Mouse (Mus musculus) intestine, embryonic 16.5 days (tissue): ENCODE measurements around the gene Plppr3. TPM values are rescaled to one million over a fixed set of nuclear protein-coding genes. Genes with fewer than 3 reads are reported as not detected.
"Not testable (repeated sequence)": the region's sequence is repeated elsewhere in the genome, so short reads cannot be mapped to it uniquely, and the experiment has no call there.

ENCODE experiments used
- ATAC-seq: fragments of 200-750 bp; cut with Nextera tagmentation; 2 replicates; pipeline ENCODE4 v1.8.0; 2017; ENCODE audit warnings: moderate TSS enrichment, moderate library complexity
- H3K27ac ChIP-seq: fragments of 300-500 bp; sonication (generic); 2 replicates; pipeline ENCODE4 v1.5.1; 2014; ENCODE audit warnings: mild to moderate bottlenecking, low read length
- H3K27me3 ChIP-seq: fragments of 300-500 bp; sonication (generic); replicated peaks from 2 replicates; pipeline ENCODE4 v1.6.1; 2014; ENCODE audit warnings: low read length, control low read depth, mixed read lengths; ENCODE audit not compliant: control insufficient read depth, insufficient read depth
- H3K36me3 ChIP-seq: fragments of 300-500 bp; sonication (generic); 2 replicates; pipeline ENCODE4 v1.6.1; 2014; ENCODE audit warnings: low read length, control low read depth; ENCODE audit not compliant: control insufficient read depth, insufficient read depth
- H3K4me1 ChIP-seq: fragments of 300-500 bp; sonication (generic); 2 replicates; pipeline ENCODE4 v1.6.1; 2014; ENCODE audit warnings: low read length, control low read depth, mixed read lengths; ENCODE audit not compliant: control insufficient read depth, insufficient read depth
- H3K4me2 ChIP-seq: fragments of 300-500 bp; sonication (generic); 2 replicates; pipeline ENCODE4 v1.6.1; 2014; ENCODE audit warnings: low read depth, low read length, control low read depth
- H3K4me3 ChIP-seq: fragments of 300-500 bp; sonication (generic); 2 replicates; pipeline ENCODE4 v1.5.1; 2014; ENCODE audit warnings: mild to moderate bottlenecking, low read length
- H3K9ac ChIP-seq: fragments of 300-500 bp; sonication (generic); 2 replicates; pipeline ENCODE4 v1.6.1; 2014; ENCODE audit warnings: low read depth, low read length
- H3K9me3 ChIP-seq: fragments of 300-500 bp; sonication (generic); 2 replicates; pipeline ENCODE4 v1.6.1; 2016; ENCODE audit warnings: low read length, control low read depth; ENCODE audit not compliant: control insufficient read depth
- WGBS: fragments of 180-500 bp; shearing (Covaris S2); extraction: QIAGEN DNeasy Blood & Tissue Kit; methylation state at CpG from one replicate; pipeline ENCODE4 v1.1.7; 2014; 5-methylcytosine and 5-hydroxymethylcytosine counted together
- polyA plus RNA-seq: library from polyadenylated mRNA; unstranded; fragments of >200 nt; fragmentation: Nextera tagmentation; extraction: Ambion mirVana; gene quantifications from 2 replicates; pipeline ENCODE4 v1.2.1, GENCODE M21; 2015

Plppr3 gene
- polyA plus RNA-seq, 1 experiment from 2014 or later = 28.2 TPM

DNA sequence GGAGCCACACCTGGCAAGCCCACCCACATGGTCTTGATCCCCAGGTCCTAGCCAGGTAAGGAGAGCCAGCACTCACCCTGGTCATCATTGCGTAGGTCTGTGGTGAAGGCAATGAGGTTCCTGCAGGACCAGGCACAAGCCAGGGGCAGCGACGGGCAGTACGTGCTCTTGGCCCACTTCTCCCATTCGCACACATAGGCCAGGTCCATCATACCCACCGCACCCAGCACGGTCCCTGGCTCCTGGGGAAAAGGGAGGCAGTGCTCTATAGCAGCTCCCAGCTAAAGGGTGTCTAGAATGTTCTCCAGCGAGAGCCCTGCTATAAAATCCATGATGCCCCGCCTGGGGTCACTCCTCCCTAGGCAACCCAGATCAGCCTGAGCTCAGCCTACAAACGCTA is 33.0 kb upstream of the Plppr3 start:
- H3K9me3 ChIP-seq = no peaks in the 10 kb centered on the region
- H3K4me2 ChIP-seq = no peak overlapping the region
- H3K36me3 ChIP-seq = peaks cover 20% of the 10 kb centered on the region
- H3K9ac ChIP-seq = no peak overlapping the region; the same call in 1 of the 2 replicates
- 91% methylated on average over 10 of the region's 10 CpGs for WGBS
- no peaks in the 10 kb centered on the region for H3K27me3 ChIP-seq
- peaks cover 3% of the 10 kb centered on the region; the same call in 1 of the 2 replicates for H3K4me1 ChIP-seq
- ATAC-seq = no peak
- H3K27ac ChIP-seq = no peak overlapping the region
- no peak overlapping the region for H3K4me3 ChIP-seq

GRCm38 (mm10) chr10:79906712-79907111 is 32.3 kb upstream of the Plppr3 start:
- Histone ChIP-seq H3K36me3 (peaks cover 20% of the 10 kb centered on the region), H3K4me3 (no peak overlapping the region), H3K27ac (no peak overlapping the region), H3K9ac (no peak overlapping the region), H3K4me1 (peaks cover 3% of the 10 kb centered on the region; the same call in 1 of the 2 replicates), H3K9me3 (no peaks in the 10 kb centered on the region), H3K4me2 (no peak overlapping the region), H3K27me3 (no peaks in the 10 kb centered on the region)
- 95% methylated on average over 9 of the region's 9 CpGs for WGBS
- ATAC-seq = no peak

GRCm38 (mm10) chr10:79900951-79901410 is 26.5 kb upstream of the Plppr3 start:
- H3K36me3 ChIP-seq = peaks cover 18% of the 10 kb centered on the region
- 71% methylated on average over 2 of the region's 2 CpGs for WGBS
- ATAC-seq = no peak

DNA sequence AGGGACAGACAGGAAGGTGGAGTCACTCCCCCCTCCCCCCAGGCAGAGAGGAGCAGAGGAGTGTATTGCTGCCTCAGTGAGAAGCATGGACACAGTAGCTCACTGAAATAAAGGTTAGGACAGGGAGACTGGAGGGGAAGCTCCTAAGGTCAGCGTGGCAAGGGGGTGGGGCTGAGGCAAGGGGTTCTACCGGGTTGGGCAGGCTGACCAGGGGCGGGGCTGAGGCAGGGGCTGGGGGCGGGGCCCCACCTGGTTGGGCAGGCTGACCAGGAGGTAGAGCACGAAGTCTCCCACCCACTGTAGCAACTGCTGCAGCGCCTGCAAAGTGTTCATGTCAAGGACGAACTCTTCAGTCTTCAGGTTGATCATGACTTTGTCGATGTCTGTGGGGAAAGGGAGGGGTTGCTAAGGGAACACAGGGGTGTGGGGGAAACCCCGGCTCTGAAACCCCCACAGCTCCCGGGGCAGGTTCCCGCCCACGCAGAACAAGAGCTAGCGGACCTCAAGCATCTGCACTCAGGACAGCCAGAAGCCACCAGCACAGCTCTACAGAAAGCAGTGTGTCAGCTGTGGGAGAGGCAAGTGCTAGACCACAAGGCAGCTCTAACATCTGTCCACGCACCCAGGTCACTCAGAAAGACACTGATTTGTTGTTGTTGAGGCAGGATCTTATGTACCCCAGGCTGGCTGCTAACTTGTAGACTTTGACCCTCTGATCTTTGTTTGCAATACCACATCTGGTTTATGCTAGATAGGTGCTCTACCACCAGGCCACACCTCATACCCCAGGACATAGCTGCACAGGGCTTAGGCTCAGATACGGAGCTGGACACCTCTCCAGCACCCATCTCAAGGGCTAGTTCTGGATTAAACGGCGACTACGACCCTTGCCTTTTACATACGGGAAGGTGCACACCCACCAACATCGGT is 23.1 kb upstream of the Plppr3 start:
- H3K4me2 ChIP-seq = no peak overlapping the region
- H3K9me3 ChIP-seq = no peaks in the 10 kb centered on the region
- no peak overlapping the region for H3K4me3 ChIP-seq
- H3K27me3 ChIP-seq = no peaks in the 10 kb centered on the region
- H3K4me1 ChIP-seq = peaks cover 12% of the 10 kb centered on the region
- ATAC-seq = peak; percentile 60
- 45% methylated on average over 20 of the region's 20 CpGs for WGBS
- H3K36me3 ChIP-seq = peaks cover 16% of the 10 kb centered on the region
- 0 out of 2 replicates have a peak overlapping the region, but pooled peaks have one; percentile 38 for H3K9ac ChIP-seq
- no peak overlapping the region for H3K27ac ChIP-seq

More at GRCm38 (mm10) chr10:79900951-79901410, 26.5 kb upstream of the Plppr3 start:
- Histone ChIP-seq H3K27ac (no peak overlapping the region), H3K4me3 (no peak overlapping the region), H3K4me2 (no peak overlapping the region), H3K4me1 (peaks cover 12% of the 10 kb centered on the region), H3K9ac (no peak overlapping the region), H3K9me3 (no peaks in the 10 kb centered on the region), H3K27me3 (no peaks in the 10 kb centered on the region)

GRCm38 (mm10) chr10:79896814-79897213 is 22.4 kb upstream of the Plppr3 start:
- 81% methylated on average over 13 of the region's 13 CpGs for WGBS
- Histone ChIP-seq H3K36me3 (peaks cover 16% of the 10 kb centered on the region), H3K9ac (no peak overlapping the region), H3K4me3 (no peak overlapping the region), H3K27me3 (no peaks in the 10 kb centered on the region), H3K9me3 (no peaks in the 10 kb centered on the region), H3K4me1 (peaks cover 12% of the 10 kb centered on the region), H3K27ac (no peak overlapping the region), H3K4me2 (no peak overlapping the region)
- 0 out of 2 replicates have a peak, but pooled peaks have one; percentile 2 for ATAC-seq

DNA sequence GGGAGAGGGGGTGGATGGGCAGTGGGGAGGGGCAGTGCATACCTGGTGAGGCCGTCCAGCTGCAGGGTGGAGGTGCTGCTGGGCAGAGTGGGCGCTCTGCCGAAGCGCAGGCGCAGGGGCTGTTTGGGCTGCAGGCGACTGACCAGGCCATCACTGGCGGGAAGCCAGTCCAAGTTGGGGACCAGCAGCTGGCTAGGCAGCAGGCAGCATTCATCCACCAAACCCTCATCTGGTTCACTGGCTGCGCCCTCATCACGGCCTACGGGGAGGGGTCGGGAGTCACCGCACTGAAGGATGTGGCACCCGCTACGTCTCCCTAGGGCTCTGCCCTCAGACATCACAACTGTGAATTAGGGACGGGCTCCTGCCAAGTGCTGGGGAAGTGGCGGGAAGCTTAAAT is 21.9 kb upstream of the Plppr3 start:
- no peak overlapping the region for H3K4me2 ChIP-seq
- H3K27me3 ChIP-seq = no peaks in the 10 kb centered on the region
- WGBS = 89% methylated on average over 16 of the region's 16 CpGs
- peaks cover 16% of the 10 kb centered on the region for H3K36me3 ChIP-seq
- no peak overlapping the region for H3K27ac ChIP-seq
- peaks cover 12% of the 10 kb centered on the region for H3K4me1 ChIP-seq
- H3K4me3 ChIP-seq = no peak overlapping the region
- no peak for ATAC-seq
- H3K9ac ChIP-seq = no peak overlapping the region
- no peaks in the 10 kb centered on the region for H3K9me3 ChIP-seq

DNA sequence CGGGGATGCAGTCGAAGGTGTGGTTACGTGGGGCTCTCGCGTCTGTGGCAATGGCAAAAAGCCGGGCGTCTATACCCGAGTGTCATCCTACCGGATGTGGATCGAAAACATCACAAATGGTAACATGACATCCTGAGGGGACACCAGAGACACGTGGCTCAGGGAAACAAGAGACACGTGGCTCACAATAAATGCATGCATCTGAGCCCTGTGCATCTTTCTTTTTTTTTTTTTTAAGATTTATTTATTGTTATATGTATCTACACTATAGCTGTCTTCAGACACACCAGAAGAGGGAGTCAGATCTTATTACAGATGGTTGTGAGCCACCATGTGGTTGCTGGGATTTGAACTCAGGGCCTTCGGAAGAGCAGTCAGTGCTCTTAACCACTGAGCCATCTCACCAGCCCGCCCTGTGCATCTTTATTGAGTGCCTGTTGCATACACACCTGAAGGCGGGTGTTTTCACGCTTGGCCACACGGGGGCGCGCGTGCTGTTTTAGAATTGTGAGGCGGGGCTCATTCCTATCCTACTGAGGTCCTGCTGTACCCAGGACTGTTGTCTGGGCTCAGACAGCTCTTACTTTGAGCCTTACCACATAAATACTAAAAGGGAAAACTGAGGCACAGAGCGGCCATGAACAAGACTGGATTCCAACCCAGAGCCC is 18.2 kb upstream of the Plppr3 start:
- H3K9ac ChIP-seq, H3K36me3 ChIP-seq, H3K4me1 ChIP-seq, H3K4me2 ChIP-seq, H3K27ac ChIP-seq, H3K9me3 ChIP-seq, H3K27me3 ChIP-seq, H3K4me3 ChIP-seq: not testable (repeated sequence)
- ATAC-seq = peak; percentile 65; the same call in 1 of the 2 replicates
- 41% methylated on average over 22 of the region's 22 CpGs for WGBS

DNA sequence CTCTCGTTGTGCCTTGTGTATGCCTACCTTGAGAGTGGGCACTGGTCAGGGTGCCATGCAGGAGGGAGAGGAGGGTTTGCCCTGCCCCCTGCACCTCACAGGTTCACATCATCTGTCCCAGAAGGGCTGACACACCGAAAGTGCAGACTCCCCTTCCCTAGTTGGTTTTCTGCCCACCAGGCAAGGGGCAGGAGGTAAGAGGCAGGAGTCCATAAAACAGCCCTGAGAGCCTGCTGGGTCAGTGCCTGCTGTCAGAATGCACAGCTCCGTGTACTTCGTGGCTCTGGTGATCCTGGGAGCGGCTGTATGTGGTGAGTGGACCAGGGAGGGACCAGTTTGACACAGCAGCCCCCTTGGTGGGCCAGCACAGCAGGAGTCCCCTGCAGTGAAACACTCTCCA is 16.2 kb upstream of the Plppr3 start, which contains the start of gene Cfd:
TSS of gene Cfd (plus strand) at position 184 of the 400 bp plus-strand sequence.
- 43% methylated on average over 5 of the region's 5 CpGs for WGBS
- H3K27me3 ChIP-seq = no peaks in the 10 kb centered on the region
- ATAC-seq = no peak

GRCm38 (mm10) chr10:79889386-79889785 is 15.0 kb upstream of the Plppr3 start:
- no peaks in the 10 kb centered on the region for H3K27me3 ChIP-seq
- no peak overlapping the region for H3K9ac ChIP-seq
- no peak overlapping the region for H3K4me3 ChIP-seq
- no peak for ATAC-seq
- no peaks in the 10 kb centered on the region for H3K36me3 ChIP-seq
- H3K4me1 ChIP-seq = no peaks in the 10 kb centered on the region
- H3K4me2 ChIP-seq = no peak overlapping the region
- H3K27ac ChIP-seq = no peak overlapping the region
- WGBS = 53% methylated on average over 2 of the region's 2 CpGs
- H3K9me3 ChIP-seq = no peaks in the 10 kb centered on the region

More for the DNA sequence above, 16.2 kb upstream of the Plppr3 start, which contains the start of gene Cfd:
- Histone ChIP-seq H3K27ac (no peak within 1 kb of the TSS), H3K4me1 (no peaks in the 10 kb centered on the region), H3K9ac (no peak within 1 kb of the TSS), H3K9me3 (no peaks in the 10 kb centered on the region), H3K4me2 (no peak within 1 kb of the TSS), H3K4me3 (no peak within 1 kb of the TSS), H3K36me3 (0 out of 2 replicates have a peak, but pooled peaks cover 5% of the 10 kb centered on the region)
